Mouse (Mus musculus) regulatory T cell (primary cell): ENCODE measurements around the gene Kdelc1.

Experiments used
- in situ Hi-C: fragments of 300-600 bp; cut with MboI, MseI; formaldehyde crosslinking; loops from one replicate; pipeline ENCODE4 v1.15.1; 2025; ENCODE audit warnings: high pct_unique_total_duplicates

Kdelc1 gene

DNA sequence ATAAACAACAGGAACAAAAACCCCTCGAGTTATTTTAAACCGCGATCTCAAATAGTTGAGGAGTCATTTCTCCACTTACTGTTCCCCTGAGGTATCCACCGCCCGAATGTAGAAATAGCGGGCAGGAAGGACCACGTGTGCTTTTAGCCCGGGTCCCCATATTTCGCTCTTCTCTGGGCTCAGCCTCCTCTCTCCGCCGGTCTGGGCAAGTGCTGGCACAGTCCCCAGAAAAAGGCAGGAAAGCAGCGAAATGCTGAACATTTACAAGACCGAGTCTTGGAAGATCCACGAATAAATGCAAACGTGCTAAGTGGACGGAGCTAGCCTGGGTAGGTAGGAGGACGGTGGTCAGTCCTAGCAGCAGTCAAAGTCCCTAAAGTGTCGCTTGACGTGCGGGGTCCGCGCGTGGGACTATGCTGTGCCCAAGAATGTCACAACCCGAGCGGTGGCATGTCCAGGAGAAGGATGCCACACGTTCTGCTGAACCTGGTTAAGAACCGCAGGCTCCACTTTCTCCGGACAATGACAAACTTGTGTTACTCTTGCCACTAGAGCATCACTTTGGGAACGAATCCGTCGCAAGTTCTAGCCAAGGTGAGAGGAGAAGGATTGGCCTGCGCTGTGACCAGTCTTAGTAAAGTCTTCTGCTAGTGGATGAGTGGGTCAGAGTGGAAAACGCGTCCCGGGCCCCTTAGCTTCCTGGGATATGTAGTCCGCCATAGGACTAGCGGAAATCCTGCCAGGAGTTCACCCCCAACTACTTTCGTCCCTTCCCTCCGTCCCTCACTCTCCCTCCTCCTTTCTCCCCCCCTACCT is at the start of gene Kdelc1, which contains the start of gene Bivm:
Kdelc1 (minus strand) TSS at position 570 of the 816 bp plus-strand sequence.
Bivm (plus strand) TSS at position 719 of the 816 bp plus-strand sequence.
- in situ Hi-C loops, result no loop called here

- in situ Hi-C loops, result no loop called here
These were observed 49.3 kb upstream of the Kdelc1 start for GRCm38 (mm10) chr1:44167859-44168383.

DNA sequence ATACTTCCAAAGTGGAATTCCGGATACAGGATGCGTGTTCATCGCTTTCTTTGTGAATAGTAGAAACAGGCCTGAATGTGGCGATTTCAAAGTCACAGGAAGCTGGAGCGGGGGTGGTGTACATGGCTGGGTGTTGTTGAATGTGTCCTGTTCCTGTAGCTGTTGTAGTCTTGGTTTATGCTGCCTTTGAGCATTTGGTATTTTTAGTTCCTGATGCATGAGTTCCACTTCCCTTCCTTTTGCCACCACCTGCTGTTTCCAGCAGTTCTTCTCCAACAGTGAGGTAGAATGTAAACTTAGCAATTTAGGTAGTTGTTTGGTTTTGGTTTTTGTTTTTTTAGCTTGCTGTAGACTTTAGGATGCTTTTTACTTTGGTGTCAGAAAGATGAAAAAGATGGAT is 43.8 kb upstream of the Kdelc1 start:
- in situ Hi-C loops, result no loop called here

GRCm38 (mm10) chr1:44161818-44162217 is 43.2 kb upstream of the Kdelc1 start:
- in situ Hi-C loops, result no loop called here

DNA sequence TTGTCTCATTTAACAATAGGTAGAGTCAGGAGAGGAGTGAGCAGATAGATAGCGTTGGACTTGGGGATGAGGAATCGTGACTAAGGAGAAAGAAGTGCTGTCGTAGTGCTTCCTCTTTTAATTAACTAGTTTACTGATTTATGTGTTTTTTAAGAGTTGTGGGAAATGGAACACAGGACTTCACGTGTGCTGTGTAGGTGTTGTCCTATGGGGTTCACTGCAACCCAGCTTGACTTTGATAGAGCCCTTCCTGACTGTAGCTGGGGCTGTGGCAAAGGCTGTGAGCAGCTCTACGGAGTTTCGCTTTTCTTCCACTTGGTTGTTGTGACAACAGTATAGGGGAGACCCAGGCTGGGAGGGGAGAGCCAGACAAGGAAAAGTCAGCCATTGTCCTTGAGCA is 39.7 kb upstream of the Kdelc1 start:
- in situ Hi-C loops, result no loop called here

- in situ Hi-C loops, result no loop called here
These were observed 36.7 kb upstream of the Kdelc1 start for GRCm38 (mm10) chr1:44155287-44155686.

DNA sequence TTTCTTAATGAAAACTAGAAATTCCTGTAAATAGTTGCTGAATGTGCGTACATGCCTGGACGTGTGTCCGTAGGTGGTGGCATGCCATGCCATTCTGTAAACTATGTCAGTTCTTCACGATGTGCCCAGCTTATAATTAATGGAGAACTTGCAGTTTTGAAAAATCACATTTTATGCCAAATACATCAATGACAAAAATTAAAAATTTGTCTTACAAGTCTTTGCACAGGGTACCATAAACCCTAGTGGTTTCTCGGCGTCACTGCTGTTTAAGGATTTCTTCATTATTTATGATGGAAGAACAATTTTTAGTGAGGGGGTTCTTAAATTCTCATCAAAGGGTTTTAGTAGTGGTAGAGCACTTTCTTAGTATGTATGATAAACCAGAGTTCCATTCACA is 30.1 kb upstream of the Kdelc1 start:
- in situ Hi-C loops, result no loop called here

DNA sequence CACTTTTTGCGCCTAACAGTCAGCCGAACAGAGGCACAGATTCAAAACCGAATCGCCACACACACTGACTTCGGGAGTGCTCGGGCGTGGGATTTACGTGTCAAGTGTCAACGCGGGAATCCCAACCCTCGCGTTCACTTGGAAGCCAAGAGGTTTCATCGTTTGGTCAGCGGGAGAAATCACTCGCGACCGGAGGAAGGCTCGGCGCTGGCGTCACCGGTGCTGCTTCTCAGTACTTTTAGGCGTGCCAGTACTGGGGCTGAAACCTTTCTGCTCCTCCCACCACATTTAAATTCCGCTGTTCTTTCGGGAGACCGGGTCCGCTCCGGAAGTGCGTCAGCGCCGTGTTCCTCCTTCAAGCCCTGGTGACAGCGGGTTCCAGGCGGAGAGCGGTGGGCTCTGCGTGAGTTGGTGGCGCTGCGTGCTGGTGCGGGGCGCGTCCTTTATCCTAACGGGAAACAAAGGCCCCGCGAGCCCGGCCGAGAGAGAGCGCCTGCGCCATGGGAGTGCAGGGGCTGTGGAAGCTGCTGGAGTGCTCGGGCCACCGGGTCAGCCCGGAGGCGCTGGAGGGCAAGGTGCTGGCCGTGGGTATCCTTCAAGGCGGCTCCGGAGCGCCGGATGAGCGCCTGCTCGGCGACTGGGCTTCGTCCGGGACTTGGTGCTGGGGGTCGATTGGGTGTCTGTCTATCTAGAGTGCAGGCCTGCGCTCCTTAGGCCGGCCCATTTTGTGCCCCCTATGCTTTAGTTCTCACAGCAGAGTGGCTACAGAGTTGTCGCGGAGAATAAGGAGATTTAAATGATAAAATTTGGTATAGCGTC is 29.2 kb upstream of the Kdelc1 start, which contains the start of gene Ercc5:
Ercc5 (plus strand) TSS at position 182 of the 819 bp plus-strand sequence.
- in situ Hi-C loops, result no loop called here

DNA sequence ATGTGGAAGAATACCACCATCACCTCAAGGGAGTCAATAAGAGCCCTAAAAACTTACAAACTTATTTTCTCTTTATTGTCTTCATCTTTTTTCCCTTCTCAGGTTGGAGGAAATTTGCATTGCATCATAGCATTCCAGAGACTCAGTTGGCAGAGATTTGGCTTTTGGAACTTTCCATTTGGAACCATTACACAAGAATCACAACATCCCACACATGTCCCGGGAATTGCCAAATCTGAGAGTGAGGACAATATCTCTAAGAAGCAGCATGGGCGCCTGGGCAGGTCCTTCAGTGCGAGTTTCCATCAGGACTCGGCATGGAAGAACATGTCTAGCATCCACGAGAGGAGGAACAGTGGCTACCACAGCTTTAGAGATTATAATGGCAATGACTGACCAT is 24.1 kb upstream of the Kdelc1 start:
- in situ Hi-C loops, result no loop called here

DNA sequence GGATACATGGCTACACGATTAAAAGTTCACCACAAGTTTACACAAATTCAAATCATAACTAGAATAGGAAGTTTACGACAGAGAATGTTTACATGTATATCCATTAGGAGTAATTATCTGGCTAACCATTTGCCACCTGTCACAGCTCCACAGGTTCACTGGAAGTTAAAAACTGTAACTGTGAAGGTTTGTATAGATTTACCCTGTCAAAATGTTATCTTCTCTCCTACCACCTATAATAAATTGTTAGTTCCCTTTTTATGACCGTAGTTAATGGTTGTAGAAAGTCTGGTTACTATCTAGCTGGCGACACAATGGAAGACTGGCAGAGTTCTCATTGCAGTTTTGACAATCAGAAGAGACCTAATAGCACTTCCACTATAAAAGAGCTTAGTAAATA is 21.6 kb upstream of the Kdelc1 start:
- in situ Hi-C loops, result no loop called here

DNA sequence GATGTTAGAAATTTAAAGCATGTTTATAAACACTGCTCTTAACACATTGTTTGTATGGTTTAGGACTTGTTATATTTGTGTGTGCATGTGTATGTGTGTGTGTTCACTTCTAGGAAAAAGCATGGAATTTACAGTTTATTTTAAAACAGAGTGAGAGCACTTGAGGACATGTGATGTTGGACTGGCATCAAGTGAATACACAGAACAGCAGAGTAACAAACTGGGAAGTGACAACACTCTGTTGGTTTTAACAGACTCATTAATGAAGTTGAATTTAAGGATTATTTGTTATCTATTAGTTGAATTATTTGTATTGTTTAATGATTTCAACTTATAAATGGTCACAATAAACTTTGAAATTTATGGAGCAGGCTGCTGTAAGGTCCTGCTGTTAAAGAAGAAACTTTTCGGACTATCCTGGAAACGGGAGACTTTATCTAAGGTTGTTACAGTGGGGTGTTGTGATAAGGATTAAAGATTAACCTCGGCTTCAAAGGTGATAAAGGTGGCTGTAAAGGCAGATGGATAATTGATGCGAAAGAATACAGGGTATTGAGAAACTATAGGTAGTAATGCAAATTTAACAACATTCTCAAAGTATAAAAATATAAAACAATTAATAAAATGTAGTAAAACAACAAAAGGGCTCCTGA is 11.4 kb upstream of the Kdelc1 start:
- in situ Hi-C loops, result loop anchor here (5.0 kb wide), 1 partner anchor 67 kb away; no protein-coding TSS in a partner anchor

DNA sequence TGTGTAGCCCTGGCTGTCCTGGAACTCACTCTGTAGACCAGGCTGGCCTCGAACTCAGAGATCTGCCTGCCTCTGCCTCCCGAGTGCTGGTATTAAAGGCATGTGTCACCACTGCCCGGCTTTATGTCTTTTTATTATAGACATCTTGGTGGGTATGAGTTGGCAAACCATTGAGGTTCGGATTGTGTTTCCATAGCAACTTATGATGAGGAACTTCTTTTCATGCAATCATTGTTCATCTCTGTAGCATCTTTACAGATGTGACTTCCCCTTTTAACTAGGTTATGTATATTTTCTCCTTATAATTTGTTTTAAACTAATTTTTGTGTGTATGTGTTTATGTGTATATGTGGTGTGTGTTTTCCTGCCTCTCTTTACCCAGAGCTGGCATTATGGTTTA is 7.0 kb upstream of the Kdelc1 start:
- in situ Hi-C loops, result no loop called here

DNA sequence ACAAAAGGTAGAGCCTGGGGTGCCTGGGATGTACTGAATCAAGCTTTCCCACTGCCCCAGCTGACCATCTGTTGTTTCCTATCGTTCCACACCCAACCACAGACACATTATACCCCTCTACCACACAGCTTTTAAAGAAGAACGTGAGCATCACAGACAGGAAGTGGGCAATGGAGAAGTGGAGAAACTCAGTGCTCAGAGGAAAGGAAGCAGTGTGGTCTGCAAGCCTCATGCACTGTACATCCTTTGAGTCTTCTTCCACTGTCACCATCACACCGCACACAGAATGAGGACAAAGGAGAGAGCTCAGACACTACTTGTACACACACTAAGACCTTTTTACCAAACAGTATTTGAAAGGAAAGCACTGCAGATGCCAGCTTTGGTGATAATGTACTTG is 3.6 kb upstream of the Kdelc1 start:
- in situ Hi-C loops, result no loop called here

DNA sequence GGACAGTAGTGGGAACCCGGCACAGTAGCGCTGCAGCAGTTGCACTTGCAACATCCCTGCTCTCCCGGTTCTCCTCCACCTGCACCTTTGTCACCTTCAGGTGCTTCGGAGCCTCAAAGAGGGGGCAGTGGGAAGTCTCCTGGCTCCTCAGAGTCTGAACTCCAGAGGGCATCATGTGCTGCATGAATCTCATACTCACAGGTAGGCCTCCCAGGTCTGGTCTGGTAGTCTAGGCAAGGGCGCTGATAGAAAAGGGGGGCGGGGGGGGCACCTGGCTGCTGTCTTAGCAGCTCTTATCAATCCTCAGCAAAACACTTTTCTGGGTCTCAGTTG is 1.4 kb upstream of the Kdelc1 start:
- in situ Hi-C loops, result no loop called here

DNA sequence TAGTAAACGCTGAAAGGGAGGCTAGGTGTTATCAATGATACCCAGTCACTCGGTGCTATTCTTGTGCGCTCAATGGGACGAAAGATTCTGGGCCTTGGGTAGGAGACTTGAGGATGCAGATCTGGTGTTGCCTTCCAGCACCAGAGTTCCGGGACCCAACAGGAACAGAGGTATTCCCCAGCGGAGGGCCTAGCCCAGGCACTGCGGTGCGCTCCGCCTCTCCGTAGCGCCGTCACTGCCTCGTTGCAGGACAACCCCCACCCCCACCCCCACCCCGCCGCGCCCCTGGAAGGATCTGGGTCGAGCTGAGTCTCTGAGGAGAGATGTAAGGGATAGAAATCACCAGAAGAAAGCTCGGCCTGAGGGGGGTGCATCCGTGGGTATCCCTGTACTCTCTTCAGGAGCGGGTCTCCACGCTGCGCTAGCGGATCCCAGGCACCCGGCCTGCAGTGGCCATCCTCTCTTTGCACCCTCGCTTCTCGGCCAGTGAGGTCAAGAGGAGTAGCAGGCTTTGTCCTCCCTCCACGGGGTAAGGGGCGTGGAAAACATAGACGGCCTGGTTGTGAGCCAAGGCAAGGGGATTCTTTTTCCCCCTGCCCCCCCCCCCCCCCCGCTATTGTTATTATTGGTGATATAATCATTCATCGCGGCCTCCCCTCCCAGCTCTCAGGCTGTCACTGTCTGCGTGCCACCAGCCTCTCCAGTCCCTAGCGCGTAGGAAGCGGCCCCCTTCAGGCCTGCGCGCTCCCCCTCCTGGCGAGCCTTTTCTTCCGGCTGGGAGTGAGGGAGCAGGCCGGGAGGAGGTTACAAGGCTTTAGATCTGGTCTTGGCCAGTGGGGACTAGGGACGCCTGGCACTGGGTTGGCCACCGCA is 829 bp upstream of the Kdelc1 start:
- in situ Hi-C loops, result no loop called here

GRCm38 (mm10) chr1:44117571-44117970 is 1.0 kb downstream of the Kdelc1 start:
- in situ Hi-C loops, result no loop called here

GRCm38 (mm10) chr1:44102939-44103338 is 15.7 kb downstream of the Kdelc1 start:
- in situ Hi-C loops, result no loop called here

DNA sequence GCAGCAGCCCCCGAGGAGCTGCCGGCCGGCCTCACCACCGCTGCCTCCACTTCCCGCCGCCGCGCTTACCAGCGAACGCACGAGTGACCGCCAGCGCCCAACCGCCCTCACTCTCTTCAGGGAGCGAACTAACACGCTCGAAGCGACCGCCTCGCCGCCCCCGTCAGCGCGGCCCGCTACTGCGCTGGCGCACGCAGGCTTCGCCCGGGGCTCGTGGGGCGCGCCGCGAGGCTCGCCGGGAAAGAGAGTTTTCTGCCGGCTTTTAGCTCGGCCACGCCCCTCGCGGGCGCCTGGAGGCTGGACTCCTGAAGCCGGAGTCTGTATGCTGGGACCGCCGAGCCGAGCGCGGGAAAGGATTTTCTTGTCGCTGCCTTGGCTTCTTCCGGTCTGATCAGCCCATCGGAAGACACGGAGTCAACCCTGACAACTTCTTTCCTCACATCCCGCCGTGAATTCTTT is 16.3 kb downstream of the Kdelc1 start, which contains the start of gene Tex30:
Tex30 (minus strand) TSS at position 183 of the 459 bp plus-strand sequence.
- in situ Hi-C loops, result no loop called here

- in situ Hi-C loops, result no loop called here
These were observed 17.0 kb downstream of the Kdelc1 start for GRCm38 (mm10) chr1:44101448-44102225.

DNA sequence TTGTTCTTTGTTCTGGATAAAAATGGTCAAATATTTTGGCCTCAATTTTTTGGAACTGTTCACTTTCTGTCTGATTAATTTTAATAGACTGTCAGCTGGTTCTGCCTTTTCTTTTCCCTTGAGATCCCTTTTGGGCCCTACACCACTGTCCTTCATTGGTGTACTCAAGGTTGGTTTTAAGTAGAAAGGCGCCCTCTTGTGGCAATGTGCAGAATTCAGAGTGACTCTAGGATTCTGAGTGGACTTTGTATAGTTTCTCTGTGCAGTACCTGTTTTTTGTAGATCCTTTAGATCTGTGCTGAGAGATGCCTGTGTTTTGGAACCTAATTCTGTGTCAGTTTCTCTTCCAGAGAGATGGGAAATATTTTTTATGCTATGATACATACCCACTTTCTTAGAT is 54.0 kb downstream of the Kdelc1 start:
- in situ Hi-C loops, result loop anchor here (5.0 to 10.0 kb wide), 2 partner anchors 102 to 310 kb away; no protein-coding TSS in a partner anchor
